Mouse (Mus musculus) frontal cortex, adult (tissue): ENCODE results near the gene Olfr1057.
"Not testable (repeated sequence)": the region's sequence is repeated elsewhere in the genome, so short reads cannot be mapped to it uniquely, and the experiment has no call there.

ENCODE experiments used
- ATAC-seq: cut with Nextera tagmentation; 2 replicates; pipeline ENCODE4 v1.9.2; 2017; ENCODE audit warnings: mild to moderate bottlenecking, moderate library complexity, mixed read lengths; ENCODE audit not compliant: low TSS enrichment

Gene Olfr1057

DNA sequence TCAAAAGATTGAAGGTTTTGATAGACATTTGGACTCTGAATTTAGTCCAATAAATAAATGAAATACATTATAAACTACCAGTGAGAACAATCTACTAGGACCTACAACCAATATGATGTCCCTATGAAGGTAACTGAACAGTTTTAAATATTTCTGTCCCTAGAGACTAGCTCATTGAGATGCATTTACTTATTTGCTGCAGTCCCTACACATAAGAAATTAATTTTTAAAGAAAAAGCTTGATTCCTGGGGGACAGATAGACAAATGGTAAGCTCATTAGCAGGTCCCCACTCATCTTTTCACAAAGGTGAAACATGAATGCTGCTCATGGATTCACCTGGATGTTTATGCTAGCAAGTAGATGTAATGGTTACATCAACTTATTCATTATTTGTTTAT, at the start of gene Olfr1057:
Gene Olfr1057 (minus strand): TSS at position 101 of the 400 bp plus-strand sequence.
- ATAC-seq, result no peak

DNA sequence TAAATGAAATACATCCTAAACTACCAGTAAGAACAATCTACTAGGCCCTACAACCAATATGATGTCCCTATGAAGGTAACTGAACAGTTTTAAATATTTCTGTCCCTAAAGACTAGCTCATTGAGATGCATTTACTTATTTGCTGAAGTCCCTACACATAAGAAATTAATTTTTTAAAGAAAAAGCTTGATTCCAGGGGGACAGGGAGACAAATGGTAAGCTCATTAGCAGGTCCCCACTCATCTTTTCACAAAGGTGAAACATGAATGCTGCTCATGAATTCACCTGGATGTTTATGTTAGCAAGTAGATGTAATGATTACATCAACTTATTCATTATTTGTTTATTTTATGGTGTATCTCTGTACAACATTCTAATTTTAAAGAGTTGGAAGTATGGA, 48.5 kb upstream of the Olfr1057 start, which contains the start of gene Olfr1062:
Gene Olfr1062 (minus strand): TSS at position 101 of the 400 bp plus-strand sequence.
- ATAC-seq, result not testable (repeated sequence)

- no peak for ATAC-seq
Observed at GRCm38 (mm10) chr2:86413950-86414349, 35.8 kb upstream of the Olfr1057 start, which contains the start of gene Olfr1061. Olfr1061 (minus strand) TSS chr2:86414050.

DNA sequence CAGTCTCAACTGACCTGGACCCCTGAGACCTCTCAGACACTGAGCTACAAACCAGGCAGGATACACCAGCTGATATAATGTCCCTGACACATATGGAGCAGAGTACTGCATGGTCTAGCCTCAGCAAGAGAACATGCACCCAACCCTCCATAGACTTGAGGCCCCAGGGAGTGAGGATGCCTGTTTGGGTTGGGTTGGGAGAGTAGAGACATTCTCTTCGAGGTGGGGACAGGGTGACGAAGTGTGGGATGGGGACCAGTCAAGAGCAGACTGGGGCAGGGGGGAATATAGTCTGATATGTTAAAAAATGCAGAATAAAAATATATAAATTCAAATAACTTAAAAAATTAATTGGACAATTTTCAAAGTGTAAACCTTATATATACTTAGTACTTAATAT, 16.9 kb upstream of the Olfr1057 start:
- no peak for ATAC-seq

- not testable (repeated sequence) for ATAC-seq
Observed at GRCm38 (mm10) chr2:86388461-86388860, 10.3 kb upstream of the Olfr1057 start, which contains the start of gene Olfr1058. Olfr1058 (minus strand) TSS chr2:86388561.

DNA sequence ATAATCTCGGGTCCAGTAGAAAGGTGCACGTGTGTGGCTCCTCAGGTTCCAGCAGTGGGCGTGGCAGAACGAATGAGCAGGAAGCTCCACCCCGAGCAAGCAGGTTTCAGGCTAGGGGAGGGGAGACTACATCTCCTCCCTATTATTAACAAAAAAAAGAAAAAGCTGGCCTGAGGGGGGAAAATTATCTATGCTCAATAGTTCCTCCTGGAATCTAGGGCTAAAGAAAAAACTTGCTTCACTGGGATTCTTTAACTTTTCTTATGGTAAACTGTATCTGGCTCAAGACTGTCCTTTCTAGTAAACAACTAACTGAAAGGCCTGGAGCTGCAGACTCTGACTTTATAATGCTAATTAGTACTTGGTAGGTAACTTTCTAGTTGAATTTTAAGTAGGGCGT, 11.9 kb downstream of the Olfr1057 start:
- not testable (repeated sequence) for ATAC-seq

DNA sequence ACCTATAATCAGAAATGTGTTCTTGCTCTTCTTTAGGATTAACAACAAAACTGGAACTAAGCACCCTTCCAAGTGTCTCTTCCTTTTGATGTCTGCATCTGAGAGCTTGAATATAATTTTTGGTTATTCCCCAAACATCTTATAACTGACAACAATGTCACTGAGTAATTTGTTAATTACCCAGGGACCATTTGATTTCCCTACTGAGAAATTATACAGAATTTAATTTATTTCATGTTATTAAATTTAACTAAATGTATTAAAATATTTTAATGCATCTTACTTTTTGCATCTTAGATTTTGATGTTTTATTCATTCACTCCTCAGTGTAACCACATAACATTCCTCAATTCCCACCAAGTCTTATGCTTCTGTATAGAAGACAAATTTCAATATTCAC, 15.8 kb downstream of the Olfr1057 start, which contains the start of gene Olfr1056:
Gene Olfr1056 (minus strand): TSS at position 101 of the 400 bp plus-strand sequence.
- no peak for ATAC-seq

DNA sequence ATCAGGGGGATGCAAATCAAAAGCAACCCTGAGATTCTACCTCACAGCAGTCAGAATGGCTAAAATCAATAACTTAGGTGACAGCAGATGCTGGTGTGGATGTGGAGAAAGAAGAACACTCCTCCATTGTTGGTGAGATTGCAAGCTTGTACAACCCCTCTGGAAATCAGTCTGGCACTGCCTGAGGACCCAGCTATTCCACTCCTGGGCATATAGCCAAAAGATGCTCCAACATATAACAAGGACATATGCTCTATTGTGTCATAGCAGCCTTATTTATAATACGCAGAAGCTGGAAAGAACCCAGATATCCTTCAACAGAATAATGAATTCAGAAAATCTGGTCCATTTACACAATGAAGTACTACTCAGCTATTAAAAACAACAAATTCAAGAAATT, 26.4 kb downstream of the Olfr1057 start:
- ATAC-seq, result not testable (repeated sequence)

- ATAC-seq, result no peak
Observed at GRCm38 (mm10) chr2:86350184-86350583, 28.0 kb downstream of the Olfr1057 start, which contains the start of gene Olfr1055. Olfr1055 (minus strand) TSS chr2:86350284.

- ATAC-seq, result no peak
Observed at GRCm38 (mm10) chr2:86335333-86335732, 42.9 kb downstream of the Olfr1057 start, which contains the start of gene Olfr1054. Olfr1054 (minus strand) TSS chr2:86335433.
